Mouse (Mus musculus) layer of hippocampus, adult 11-12 months (tissue): ENCODE data around the gene Aagab.

ENCODE experiments used
- DNase-seq: peaks from one replicate; pipeline ENCODE4 v3.0.0; 2022; ENCODE audit warnings: low spot score

Gene Aagab

GRCm38 (mm10) chr9:63647581-63648519 lies 45.4 kb downstream of the Aagab start:
- no peak for DNase-seq

GRCm38 (mm10) chr9:63648520-63648918 lies 46.1 kb downstream of the Aagab start:
- DNase-seq, result no peak

- no peak for DNase-seq
Measured at GRCm38 (mm10) chr9:63649841-63650545, 47.5 kb downstream of the Aagab start.

GRCm38 (mm10) chr9:63650905-63651304 lies 48.4 kb downstream of the Aagab start:
- no peak for DNase-seq

- no peak for DNase-seq
Measured at GRCm38 (mm10) chr9:63651594-63651993, 49.1 kb downstream of the Aagab start.

GRCm38 (mm10) chr9:63653666-63654065 lies 51.2 kb downstream of the Aagab start:
- no peak for DNase-seq

- DNase-seq, result no peak
Measured at GRCm38 (mm10) chr9:63654575-63654974, 52.1 kb downstream of the Aagab start.

GRCm38 (mm10) chr9:63655092-63655491 lies 52.6 kb downstream of the Aagab start:
- DNase-seq, result no peak

GRCm38 (mm10) chr9:63657167-63657566 lies 54.7 kb downstream of the Aagab start:
- DNase-seq, result no peak

- no peak for DNase-seq
Measured at GRCm38 (mm10) chr9:63658436-63658835, 56.0 kb downstream of the Aagab start.

- no peak for DNase-seq
Measured at GRCm38 (mm10) chr9:63658970-63659371, 56.5 kb downstream of the Aagab start.

GRCm38 (mm10) chr9:63660061-63660460 lies 57.6 kb downstream of the Aagab start:
- no peak for DNase-seq

- no peak for DNase-seq
Measured at GRCm38 (mm10) chr9:63660691-63661090, 58.2 kb downstream of the Aagab start.

GRCm38 (mm10) chr9:63662759-63663158 lies 60.3 kb downstream of the Aagab start:
- DNase-seq, result no peak

GRCm38 (mm10) chr9:63663222-63663621 lies 60.8 kb downstream of the Aagab start:
- DNase-seq, result no peak

GRCm38 (mm10) chr9:63664300-63664745 lies 61.9 kb downstream of the Aagab start:
- no peak for DNase-seq

GRCm38 (mm10) chr9:63664792-63665646 lies 62.6 kb downstream of the Aagab start:
- DNase-seq, result no peak

GRCm38 (mm10) chr9:63666612-63667372 lies 64.3 kb downstream of the Aagab start:
- no peak for DNase-seq

- no peak for DNase-seq
Measured at GRCm38 (mm10) chr9:63667373-63667724, 64.9 kb downstream of the Aagab start.

GRCm38 (mm10) chr9:63668621-63669020 lies 66.2 kb downstream of the Aagab start:
- no peak for DNase-seq

GRCm38 (mm10) chr9:63669816-63670215 lies 67.4 kb downstream of the Aagab start:
- DNase-seq, result no peak
